Mouse (Mus musculus): ENCODE measurements around the gene Pxmp4.

The Pxmp4 gene

DNA sequence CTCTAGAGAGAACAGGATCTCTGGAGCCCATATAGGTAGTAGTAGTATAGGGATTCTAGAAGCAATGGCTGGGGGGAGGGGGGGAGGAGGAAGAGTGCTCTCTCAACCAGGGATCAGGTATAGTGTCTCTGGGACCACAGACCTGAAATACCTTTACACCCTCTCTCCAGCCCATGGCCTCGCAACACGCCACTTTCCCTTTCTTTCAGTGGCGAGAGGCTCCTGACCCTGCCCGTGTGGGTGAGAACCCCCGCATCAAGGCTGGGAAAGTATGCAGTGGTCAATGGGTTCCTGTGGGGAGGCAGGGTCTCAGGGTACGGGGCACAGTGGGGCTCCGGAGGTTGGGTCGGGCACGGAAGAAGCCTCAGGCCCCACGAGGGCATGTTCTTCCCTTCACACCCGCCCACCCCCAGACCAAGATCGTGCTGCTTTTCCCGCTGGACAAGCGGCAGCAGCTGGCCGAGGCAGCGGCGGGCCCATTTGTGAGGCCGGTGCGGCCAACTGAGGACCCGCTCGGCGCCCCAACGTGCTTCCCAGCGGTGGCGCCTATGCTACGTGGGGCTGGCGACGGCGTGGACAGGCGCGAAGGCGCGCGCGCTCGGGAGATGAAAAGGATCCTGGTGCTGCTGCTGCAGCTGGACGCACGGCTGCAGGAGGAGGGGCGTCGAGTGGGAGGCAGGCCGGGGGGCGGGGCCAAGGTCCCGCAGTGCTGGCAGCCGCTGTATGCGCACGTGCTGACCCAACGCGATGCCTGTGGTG, 54.2 kb downstream of the Pxmp4 start:
- in situ Hi-C loops (cut with MboI; ENCODE audit: low sequenced_read_pairs) = no loop called here

DNA sequence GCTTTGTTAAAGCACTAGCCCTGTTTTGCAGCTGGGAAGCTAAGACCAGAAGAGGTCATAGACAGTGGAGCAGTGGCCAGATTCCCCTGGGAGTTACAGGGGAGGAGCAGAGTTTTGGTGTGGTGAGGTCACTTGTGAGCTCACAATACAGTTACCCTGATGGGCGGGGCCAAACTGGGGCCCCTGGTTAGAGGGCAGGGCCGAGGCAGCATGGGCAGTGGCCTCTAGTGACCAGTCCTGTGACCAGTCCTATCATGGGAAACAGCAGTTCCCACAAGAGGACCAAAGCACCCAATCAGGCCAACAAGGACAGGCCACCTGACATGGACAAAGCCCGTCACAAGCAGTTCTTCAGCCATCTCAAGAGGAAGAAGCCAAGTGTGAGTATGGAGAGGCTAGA, 54.8 kb downstream of the Pxmp4 start:
- in situ Hi-C loops (cut with MboI; ENCODE audit: low sequenced_read_pairs) = no loop called here

- in situ Hi-C loops (cut with MboI; ENCODE audit: low sequenced_read_pairs) = no loop called here
These were observed 56.8 kb downstream of the Pxmp4 start, which contains the start of gene 1700003F12Rik for GRCm38 (mm10) chr2:154546711-154547110. Gene 1700003F12Rik, plus strand, starts transcription at chr2:154547085.

DNA sequence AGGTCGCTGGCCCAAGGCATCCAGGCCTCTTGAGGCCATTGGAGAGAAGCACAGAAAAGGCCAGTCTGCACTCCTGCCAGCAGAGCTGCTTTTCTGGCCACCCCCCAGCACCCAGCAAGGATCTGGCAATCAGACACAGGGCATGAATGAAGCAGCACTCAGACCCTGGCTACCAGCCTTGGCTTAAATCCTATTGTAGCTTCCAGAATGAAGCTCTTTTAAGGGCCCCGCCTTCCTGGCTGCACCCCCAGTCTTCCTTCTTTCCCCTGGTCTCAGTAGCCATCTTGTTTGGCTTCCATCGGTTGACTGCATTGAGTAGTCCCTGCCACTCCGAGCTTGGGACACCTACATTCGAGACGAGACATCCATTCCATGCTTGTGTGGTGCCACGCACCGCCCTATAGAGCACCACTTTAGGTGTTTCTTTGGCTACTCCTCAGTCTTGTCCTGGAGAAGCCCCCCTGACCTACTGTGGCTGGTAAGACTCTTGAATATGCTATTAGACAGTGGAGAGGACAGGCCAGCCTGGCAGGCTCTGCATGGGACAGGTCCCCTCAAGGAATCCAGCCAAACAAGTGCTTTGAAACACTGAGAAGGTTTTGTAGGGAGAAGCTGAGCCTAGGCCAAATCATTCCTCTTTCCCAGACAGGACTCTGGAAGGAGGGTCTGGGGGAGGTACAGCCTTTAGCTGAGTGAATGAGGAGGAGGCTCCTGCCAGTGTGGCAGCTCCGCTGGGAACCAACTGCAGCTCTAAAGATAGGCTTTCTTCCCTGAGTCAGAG, 59.8 kb downstream of the Pxmp4 start:
- in situ Hi-C loops (cut with MboI; ENCODE audit: low sequenced_read_pairs) = no loop called here

GRCm38 (mm10) chr2:154541630-154542029, 61.9 kb downstream of the Pxmp4 start:
- in situ Hi-C loops (cut with MboI; ENCODE audit: low sequenced_read_pairs) = no loop called here

- in situ Hi-C loops (cut with MboI; ENCODE audit: low sequenced_read_pairs) = loop anchor here (5.0 kb wide), 1 partner anchor 122 kb away; no protein-coding TSS in a partner anchor
These were observed 63.8 kb downstream of the Pxmp4 start for GRCm38 (mm10) chr2:154539720-154540119.

DNA sequence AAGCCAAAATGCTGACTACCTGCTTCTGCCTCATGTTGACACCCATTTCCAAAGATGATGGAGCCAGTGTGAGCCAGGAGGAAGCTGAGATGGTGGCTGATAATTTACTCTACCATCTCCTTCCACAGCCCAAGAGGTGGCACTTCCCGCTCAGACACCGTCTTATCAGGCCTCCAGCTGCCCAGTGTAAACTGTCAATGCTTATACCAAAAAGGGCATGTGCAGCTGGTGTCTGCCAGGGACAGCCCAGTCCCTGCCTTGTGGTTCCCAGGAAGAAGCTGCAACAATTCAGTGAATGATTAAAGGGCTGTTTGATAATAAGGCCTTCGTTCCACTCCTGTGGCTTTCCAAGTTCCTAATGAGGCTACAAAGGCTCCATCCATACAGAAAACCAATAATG, 64.8 kb downstream of the Pxmp4 start:
- in situ Hi-C loops (cut with MboI; ENCODE audit: low sequenced_read_pairs) = loop anchor here (5.0 kb wide), 1 partner anchor 121 kb away; no protein-coding TSS in a partner anchor

DNA sequence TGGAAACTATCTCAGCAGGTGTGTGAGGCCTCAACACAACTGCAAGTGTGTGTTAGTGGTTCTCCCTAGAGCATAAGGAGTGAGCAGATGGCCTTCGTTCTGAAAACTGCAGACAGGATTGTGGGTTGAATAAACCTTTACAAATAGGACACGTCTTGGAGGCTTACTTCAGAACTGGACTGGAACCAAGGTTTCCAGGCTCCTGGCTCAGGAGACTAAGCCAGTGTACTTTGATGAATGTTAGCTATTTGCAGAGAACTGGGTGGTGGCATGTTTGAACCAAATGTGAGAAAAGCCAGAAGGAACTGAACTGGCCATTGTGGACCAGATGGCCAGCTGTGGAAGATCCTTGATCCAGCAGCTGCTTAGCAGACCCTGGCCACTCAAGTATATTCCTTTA, 65.2 kb downstream of the Pxmp4 start:
- in situ Hi-C loops (cut with MboI; ENCODE audit: low sequenced_read_pairs) = loop anchor here (5.0 kb wide), 1 partner anchor 121 kb away; no protein-coding TSS in a partner anchor
